Mouse (Mus musculus) olfactory bulb, adult 2 months (tissue): ENCODE results near the gene Mycbp. TPM values are rescaled to one million over a fixed set of nuclear protein-coding genes. Genes with fewer than 3 reads are reported as not detected.
"Not testable (repeated sequence)": the region's sequence is repeated elsewhere in the genome, so short reads cannot be mapped to it uniquely, and the experiment has no call there.

Experiments
- H3K27ac ChIP-seq: fragments of 200-500 bp; 2 replicates; pipeline ENCODE4 v1.5.1; 2012; ENCODE audit warnings: low read depth, low read length; ENCODE audit not compliant: insufficient read depth
- H3K4me1 ChIP-seq: fragments of 200-500 bp; 2 replicates; pipeline ENCODE4 v1.6.1; 2012; ENCODE audit warnings: low read length; ENCODE audit not compliant: control insufficient read depth, insufficient read depth
- H3K4me3 ChIP-seq: fragments of 200-500 bp; 2 replicates; pipeline ENCODE4 v1.5.1; 2012; ENCODE audit warnings: mild to moderate bottlenecking, low read depth, low read length, moderate library complexity; ENCODE audit not compliant: insufficient read depth
- CTCF ChIP-seq: fragments of 200-500 bp; IDR thresholded peaks from 2 replicates; pipeline ENCODE4 v1.5.1; 2012; ENCODE audit warnings: low read depth, mild to moderate bottlenecking, low read length, moderate library complexity; ENCODE audit not compliant: insufficient read depth
- POLR2A ChIP-seq: fragments of 200-500 bp; IDR thresholded peaks from 2 replicates; pipeline ENCODE4 v1.6.1; 2012; ENCODE audit warnings: mild to moderate bottlenecking, low read depth, low read length, moderate library complexity; ENCODE audit not compliant: insufficient read depth
- WGBS: fragments of 180-500 bp; shearing (Covaris S2); methylation state at CpG from one replicate; pipeline ENCODE4 v1.1.7; 2018; 5-methylcytosine and 5-hydroxymethylcytosine counted together
- polyA plus RNA-seq: library from polyadenylated mRNA; stranded (reverse); fragments of >200 nt; gene quantifications from 2 replicates; pipeline ENCODE4 v1.2.4, GENCODE M21; 2012; ENCODE audit warnings: low replicate concordance; ENCODE audit not compliant: missing spikeins, insufficient read depth, insufficient read length

Gene Mycbp
- polyA plus RNA-seq, 1 experiment = not detected

- Histone ChIP-seq H3K27ac (no peak overlapping the region), H3K4me3 (no peak overlapping the region), H3K4me1 (no peaks in the 10 kb centered on the region)
- TF ChIP-seq POLR2A = no peak
- TF ChIP-seq CTCF = no peak
Observed at GRCm38 (mm10) chr4:123927961-123928360, 23.3 kb downstream of the Mycbp start.

GRCm38 (mm10) chr4:123929994-123930393 is 25.4 kb downstream of the Mycbp start:
- TF ChIP-seq POLR2A (no peak), CTCF (no peak)
- 81% methylated on average over 4 of the region's 4 CpGs for WGBS
- no peak overlapping the region for H3K27ac ChIP-seq
- H3K4me3 ChIP-seq = no peak overlapping the region
- H3K4me1 ChIP-seq = no peaks in the 10 kb centered on the region

GRCm38 (mm10) chr4:123934306-123934705 is 29.7 kb downstream of the Mycbp start:
- 81% methylated on average over 4 of the region's 4 CpGs for WGBS
- TF ChIP-seq POLR2A (no peak), CTCF (no peak)
- H3K4me3 ChIP-seq = no peak overlapping the region
- H3K27ac ChIP-seq = no peak overlapping the region
- no peaks in the 10 kb centered on the region for H3K4me1 ChIP-seq

- Histone ChIP-seq H3K4me1 (no peaks in the 10 kb centered on the region), H3K27ac (no peak overlapping the region), H3K4me3 (no peak overlapping the region)
- WGBS = 90% methylated on average over 7 of the region's 7 CpGs
- TF ChIP-seq POLR2A (no peak), CTCF (no peak)
Observed at GRCm38 (mm10) chr4:123936059-123936458, 31.4 kb downstream of the Mycbp start.

GRCm38 (mm10) chr4:123939838-123940237 is 35.2 kb downstream of the Mycbp start:
- 4% methylated on average over 4 of the region's 4 CpGs for WGBS
- TF ChIP-seq POLR2A = no peak
- no peak for TF ChIP-seq CTCF

GRCm38 (mm10) chr4:123940878-123941277 is 36.2 kb downstream of the Mycbp start:
- not testable (repeated sequence) for H3K4me3 ChIP-seq, H3K4me1 ChIP-seq, H3K27ac ChIP-seq
- WGBS = 75% methylated on average over 7 of the region's 7 CpGs

More at GRCm38 (mm10) chr4:123939838-123940237, 35.2 kb downstream of the Mycbp start:
- Histone ChIP-seq H3K4me3 (no peak overlapping the region), H3K27ac (no peak overlapping the region), H3K4me1 (no peaks in the 10 kb centered on the region)

- 81% methylated on average over 4 of the region's 4 CpGs for WGBS
- Histone ChIP-seq H3K27ac (no peak overlapping the region), H3K4me3 (no peak overlapping the region), H3K4me1 (0 out of 2 replicates have a peak, but pooled peaks cover 2% of the 10 kb centered on the region)
- no peak for TF ChIP-seq CTCF
- no peak for TF ChIP-seq POLR2A
Observed at GRCm38 (mm10) chr4:123946701-123947100, 42.1 kb downstream of the Mycbp start.

- WGBS = 75% methylated on average over 5 of the region's 5 CpGs
Observed at GRCm38 (mm10) chr4:123947149-123947548, 42.5 kb downstream of the Mycbp start.

GRCm38 (mm10) chr4:123948901-123949300 is 44.3 kb downstream of the Mycbp start:
- whole genome bisulfite sequencing = 56% methylated on average over 6 of the region's 6 CpGs
- TF ChIP-seq POLR2A (no peak), CTCF (no peak)

More at GRCm38 (mm10) chr4:123947149-123947548, 42.5 kb downstream of the Mycbp start:
- TF ChIP-seq CTCF (no peak), POLR2A (no peak)
- 0 out of 2 replicates have a peak, but pooled peaks cover 2% of the 10 kb centered on the region for H3K4me1 ChIP-seq
- no peak overlapping the region for H3K27ac ChIP-seq
- no peak overlapping the region for H3K4me3 ChIP-seq

GRCm38 (mm10) chr4:123949649-123950048 is 45.0 kb downstream of the Mycbp start:
- Histone ChIP-seq H3K4me3 (no peak overlapping the region), H3K27ac (no peak overlapping the region), H3K4me1 (0 out of 2 replicates have a peak, but pooled peaks cover 2% of the 10 kb centered on the region)
- TF ChIP-seq POLR2A = no peak
- TF ChIP-seq CTCF = no peak
- WGBS = 91% methylated on average over 10 of the region's 10 CpGs

More at GRCm38 (mm10) chr4:123948901-123949300, 44.3 kb downstream of the Mycbp start:
- Histone ChIP-seq H3K27ac (no peak overlapping the region), H3K4me1 (0 out of 2 replicates have a peak, but pooled peaks cover 2% of the 10 kb centered on the region), H3K4me3 (no peak overlapping the region)
